Mouse (Mus musculus): ENCODE results near the gene Tmem253. TPM values are rescaled to one million over a fixed set of nuclear protein-coding genes. Genes with fewer than 3 reads are reported as not detected.

Tmem253 gene
- total and polyA plus RNA-seq, 3 experiments = 2.2 to 4.2 (median 3.8) TPM

- intact Hi-C loops (cut with DNase I) = loop anchor here (5.0 to 10.0 kb wide), 2 partner anchors 85 to 257 kb away; partner anchors contain the start of genes Hnrnpc, Rab2b and Tox4
- Histone ChIP-seq H3K4me1 (ENCODE audit: control insufficient read depth, insufficient read depth, low read length) (peaks cover 11% of the 10 kb centered on the region), H3K79me2 (replicated peaks; ENCODE audit: control insufficient read depth, insufficient read depth, low read length) (no peaks in the 10 kb centered on the region), H3K36me3 (ENCODE audit: control insufficient read depth, insufficient read depth, low read length) (no peaks in the 10 kb centered on the region; the same call in 1 of the 2 replicates), H3K9ac (ENCODE audit: low read depth, low read length) (no peak overlapping the region), H3K27ac (no peak overlapping the region), H3K27me3 (ENCODE audit: control insufficient read depth, insufficient read depth, low read length) (no peaks in the 10 kb centered on the region), H3K4me3 (no peak overlapping the region)
- WGBS = 75% methylated on average over 4 of the region's 4 CpGs
- DNase-seq = no peak
- TF ChIP-seq CTCF (IDR thresholded peaks at IDR 0.05) (no peak), EP300 (IDR thresholded peaks at IDR 0.05; ENCODE audit: insufficient read depth, low read depth, low read length) (no peak), POLR2A (IDR thresholded peaks at IDR 0.05; ENCODE audit: insufficient read depth, low read depth, low read length) (no peak)
Observed at GRCm38 (mm10) chr14:52017662-52018061, 2.2 kb downstream of the Tmem253 start.

- H3K79me2 ChIP-seq (replicated peaks; ENCODE audit: control insufficient read depth, insufficient read depth, low read length) = no peaks in the 10 kb centered on the region
- no peak overlapping the region for H3K9ac ChIP-seq (ENCODE audit: low read depth, low read length)
- peaks cover 14% of the 10 kb centered on the region for H3K4me1 ChIP-seq (ENCODE audit: control insufficient read depth, insufficient read depth, low read length)
- H3K4me3 ChIP-seq = no peak overlapping the region
- intact Hi-C loops (cut with DNase I) = loop anchor here (5.0 to 10.0 kb wide), 2 partner anchors 84 to 256 kb away; partner anchors contain the start of genes Hnrnpc, Rab2b and Tox4
- H3K36me3 ChIP-seq (ENCODE audit: control insufficient read depth, insufficient read depth, low read length) = no peaks in the 10 kb centered on the region; the same call in 1 of the 2 replicates
- no peak for TF ChIP-seq CTCF (IDR thresholded peaks at IDR 0.05)
- TF ChIP-seq EP300 (IDR thresholded peaks at IDR 0.05; ENCODE audit: insufficient read depth, low read depth, low read length) = no peak
- peak overlapping the region; percentile 99 for H3K27ac ChIP-seq
- no peaks in the 10 kb centered on the region for H3K27me3 ChIP-seq (ENCODE audit: control insufficient read depth, insufficient read depth, low read length)
- 89% methylated on average over 15 of the region's 15 CpGs for WGBS
- DNase-seq = no peak
Observed at GRCm38 (mm10) chr14:52018248-52019050, 3.0 kb downstream of the Tmem253 start.

- TF ChIP-seq CTCF (IDR thresholded peaks at IDR 0.05) = peak; percentile 59; the same call in 1 of the 2 replicates
- no peak for TF ChIP-seq POLR2A (IDR thresholded peaks at IDR 0.05; ENCODE audit: insufficient read depth, low read depth, low read length)
- TF ChIP-seq EP300 (IDR thresholded peaks at IDR 0.05; ENCODE audit: insufficient read depth, low read depth, low read length) = 0 out of 2 replicates have a peak, but pooled peaks have one; percentile 3
- H3K9ac ChIP-seq (ENCODE audit: low read depth, low read length) = peak overlapping the region; percentile 71
- H3K4me3 ChIP-seq = peak overlapping the region; percentile 71
- H3K79me2 ChIP-seq (replicated peaks; ENCODE audit: control insufficient read depth, insufficient read depth, low read length) = no peaks in the 10 kb centered on the region
- no peaks in the 10 kb centered on the region; the same call in 1 of the 2 replicates for H3K36me3 ChIP-seq (ENCODE audit: control insufficient read depth, insufficient read depth, low read length)
- peak overlapping the region; percentile 99 for H3K27ac ChIP-seq
- 28% methylated on average over 12 of the region's 12 CpGs for WGBS
- no peaks in the 10 kb centered on the region for H3K27me3 ChIP-seq (ENCODE audit: control insufficient read depth, insufficient read depth, low read length)
- no peak for DNase-seq
- peaks cover 14% of the 10 kb centered on the region for H3K4me1 ChIP-seq (ENCODE audit: control insufficient read depth, insufficient read depth, low read length)
- intact Hi-C loops (cut with DNase I) = loop anchor here (5.0 to 10.0 kb wide), 2 partner anchors 83 to 256 kb away; partner anchors contain the start of genes Hnrnpc, Rab2b and Tox4
Observed at GRCm38 (mm10) chr14:52019051-52019589, 3.7 kb downstream of the Tmem253 start.

- TF ChIP-seq POLR2A (IDR thresholded peaks at IDR 0.05; ENCODE audit: insufficient read depth, low read depth, low read length) (peak; percentile 71), EP300 (IDR thresholded peaks at IDR 0.05; ENCODE audit: insufficient read depth, low read depth, low read length) (no peak), CTCF (IDR thresholded peaks at IDR 0.05) (peak; percentile 69)
- Histone ChIP-seq H3K36me3 (ENCODE audit: control insufficient read depth, insufficient read depth, low read length) (no peaks in the 10 kb centered on the region; the same call in 1 of the 2 replicates), H3K27me3 (ENCODE audit: control insufficient read depth, insufficient read depth, low read length) (no peaks in the 10 kb centered on the region), H3K4me1 (ENCODE audit: control insufficient read depth, insufficient read depth, low read length) (peaks cover 14% of the 10 kb centered on the region), H3K27ac (peak overlapping the region; percentile 99), H3K4me3 (peak overlapping the region; percentile 71), H3K79me2 (replicated peaks; ENCODE audit: control insufficient read depth, insufficient read depth, low read length) (no peaks in the 10 kb centered on the region), H3K9ac (ENCODE audit: low read depth, low read length) (peak overlapping the region; percentile 83)
- DNase-seq = peak; percentile 95 to 98
- intact Hi-C loops (cut with DNase I) = loop anchor here (1.0 to 10.0 kb wide), 3 partner anchors 10 to 255 kb away; partner anchors contain the start of genes Hnrnpc, Rab2b and Tox4
- under 1% methylated on average over 74 of the region's 74 CpGs for WGBS
Observed at GRCm38 (mm10) chr14:52019590-52020340, 4.3 kb downstream of the Tmem253 start.

- Histone ChIP-seq H3K4me3 (peak within 1 kb of the TSS; percentile 71), H3K36me3 (ENCODE audit: control insufficient read depth, insufficient read depth, low read length) (no peaks in the 10 kb centered on the region; the same call in 1 of the 2 replicates), H3K4me1 (ENCODE audit: control insufficient read depth, insufficient read depth, low read length) (peaks cover 12% of the 10 kb centered on the region), H3K9ac (ENCODE audit: low read depth, low read length) (peak within 1 kb of the TSS; percentile 83), H3K27me3 (ENCODE audit: control insufficient read depth, insufficient read depth, low read length) (no peaks in the 10 kb centered on the region), H3K27ac (peak within 1 kb of the TSS; percentile 99), H3K79me2 (replicated peaks; ENCODE audit: control insufficient read depth, insufficient read depth, low read length) (no peaks in the 10 kb centered on the region)
- DNase-seq = peak; percentile 81 to 88
- 9% methylated on average over 15 of the region's 15 CpGs for WGBS
- intact Hi-C loops (cut with DNase I) = loop anchor here (1.0 kb wide), 1 partner anchor 11 kb away; no protein-coding TSS in a partner anchor
- TF ChIP-seq EP300 (IDR thresholded peaks at IDR 0.05; ENCODE audit: insufficient read depth, low read depth, low read length) (peak; percentile 92), CTCF (IDR thresholded peaks at IDR 0.05) (peak; percentile 86), POLR2A (IDR thresholded peaks at IDR 0.05; ENCODE audit: insufficient read depth, low read depth, low read length) (peak; percentile 95)
Observed at GRCm38 (mm10) chr14:52020486-52021137, 5.2 kb downstream of the Tmem253 start, which contains the start of gene Zfp219. TSS of gene Zfp219 (minus strand) at chr14:52020733.
